Comparison of ENCODE assay signal across 19 mouse cellular contexts in the genomic region with DNA sequence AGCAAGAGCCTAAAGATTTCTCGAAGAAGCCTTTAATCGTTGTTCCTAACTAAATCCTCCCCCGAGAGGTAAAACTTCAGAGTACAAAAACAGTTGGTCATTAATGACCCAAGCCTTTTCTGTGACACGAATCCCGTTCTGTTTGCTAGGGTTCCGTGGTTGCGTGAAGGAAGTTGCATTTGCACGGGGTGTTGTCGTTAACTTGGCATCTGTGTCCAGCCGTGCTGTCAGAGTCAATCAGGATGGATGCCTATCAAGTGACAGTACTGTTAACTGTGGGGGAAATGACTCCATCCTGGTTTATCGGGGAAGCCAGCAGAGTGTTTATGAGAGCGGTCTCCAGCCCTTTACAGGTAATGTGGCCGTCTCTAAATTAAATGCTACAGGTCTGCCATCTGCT.
DNase-seq lines count a peak whose midpoint lies in the region; ATAC-seq and TF ChIP-seq lines count a peak whose summit lies in the region.
"Had no signal": no experiment of that assay in that cellular context is flagged by ENCODE, and none has a peak within 500 bp of the region (broad histone marks: within the 10 kb centered on the region; RNA-seq: fewer than 3 reads in every experiment).

No protein-coding gene starts in this region.

- ATAC-seq in lung, embryonic 14.5 days (ENCODE audit: insufficient read depth), result no peak
- no peak for ATAC-seq in limb, embryonic 12.5 days (ENCODE audit: insufficient number of reproducible peaks, insufficient read depth, low FRiP score, low TSS enrichment, low read depth)
- ATAC-seq: activated CD4-positive, CD25-positive, alpha-beta regulatory T cell, adult 4 months had no signal

- 42% methylated on average over 13 of the region's 13 CpGs for WGBS in lung, embryonic 14.5 days
- 23% methylated on average over 13 of the region's 13 CpGs for WGBS in limb, embryonic 12.5 days

- H3K4me1 ChIP-seq in lung, embryonic 14.5 days (ENCODE audit: insufficient read depth), result no peaks in the 10 kb centered on the region
- H3K4me1 ChIP-seq in limb, embryonic 12.5 days (replicated peaks), result peaks cover 6% of the 10 kb centered on the region; the same call in 1 of the 2 replicates
- H3K4me1 ChIP-seq: forebrain, embryonic 10.5 days; heart, embryonic 10.5 days had no signal

- H3K4me3 ChIP-seq in lung, embryonic 14.5 days (ENCODE audit: low read depth, low read length), result no peak overlapping the region
- H3K4me3 ChIP-seq in limb, embryonic 12.5 days (replicated peaks), result no peak overlapping the region
- H3K4me3 ChIP-seq: forebrain, embryonic 10.5 days; heart, embryonic 10.5 days had no signal

- no peak for TF ChIP-seq CTCF in lung, embryonic 14.5 days (IDR thresholded peaks at IDR 0.05; ENCODE audit: low read depth)

- H3K27me3 ChIP-seq in lung, embryonic 14.5 days (ENCODE audit: insufficient read depth, low read length), result no peaks in the 10 kb centered on the region
- H3K27me3 ChIP-seq in limb, embryonic 12.5 days, result peaks cover 12% of the 10 kb centered on the region; the same call in 1 of the 2 replicates

- peak; percentile 57 for DNase-seq in lung, embryonic 14.5 days
- DNase-seq in lung, postnatal 36 days, result no peak
- DNase-seq in forelimb bud, embryonic 11.5 days (ENCODE audit: low read depth, low spot score), result peak; percentile 26
- DNase-seq in thymus, postnatal 0 days (ENCODE audit: low spot score), result no peak
- no peak for DNase-seq in adrenal gland, postnatal 36 days
- DNase-seq in kidney, postnatal 10 days, result no peak
- DNase-seq: adrenal gland, adult 8-10 months; cerebellum, adult 8-10 months; cerebellum, postnatal 36 days; heart, postnatal 4 days; kidney, adult 11 months; left cerebral cortex, postnatal 4 days; thymus, postnatal 25 days had no signal

- H3K9me3 ChIP-seq in lung, embryonic 14.5 days (ENCODE audit: low read depth, low read length), result no peaks in the 10 kb centered on the region
- H3K9me3 ChIP-seq in limb, embryonic 12.5 days, result no peaks in the 10 kb centered on the region
- H3K9me3 ChIP-seq: forebrain, embryonic 10.5 days; heart, embryonic 10.5 days had no signal

- H3K27ac ChIP-seq in lung, embryonic 14.5 days (ENCODE audit: low read depth), result no peak overlapping the region
- no peak overlapping the region for H3K27ac ChIP-seq in limb, embryonic 12.5 days
- H3K27ac ChIP-seq: forebrain, embryonic 10.5 days; heart, embryonic 10.5 days; liver, embryonic 14.5 days had no signal

- no peaks in the 10 kb centered on the region for H3K36me3 ChIP-seq in lung, embryonic 14.5 days (ENCODE audit: insufficient read depth)
- no peaks in the 10 kb centered on the region for H3K36me3 ChIP-seq in limb, embryonic 12.5 days
- H3K36me3 ChIP-seq: forebrain, embryonic 10.5 days; heart, embryonic 10.5 days had no signal

- H3K9ac ChIP-seq in lung, embryonic 14.5 days, result no peak overlapping the region
- H3K9ac ChIP-seq in limb, embryonic 12.5 days (replicated peaks), result no peak overlapping the region
- H3K9ac ChIP-seq: liver, embryonic 14.5 days had no signal

- no peak overlapping the region for H3K4me2 ChIP-seq in lung, embryonic 14.5 days
- H3K4me2 ChIP-seq in limb, embryonic 12.5 days, result peak overlapping the region; percentile 35
- H3K4me2 ChIP-seq: midbrain, embryonic 11.5 days had no signal

Comparison
In these comparisons a context has a peak if more than half of its experiments do, and no peak if none do; other contexts are left out.
1. DNase-seq: peak in lung, embryonic 14.5 days (single experiment) and forelimb bud, embryonic 11.5 days (single experiment); none in lung, postnatal 36 days (single experiment), thymus, postnatal 0 days (single experiment), adrenal gland, postnatal 36 days (0 of 2) and kidney, postnatal 10 days (single experiment).